25 mouse cellular contexts compared by ENCODE assay signal in genomic region chr11:109451169-109451568, GRCm38 (mm10). TPM values are rescaled to one million over a fixed set of nuclear protein-coding genes. Genes with fewer than 3 reads are reported as not detected.
DNase-seq lines count a peak whose midpoint lies in the region; ATAC-seq and TF ChIP-seq lines count a peak whose summit lies in the region.
"Had no signal": no experiment of that assay in that cellular context is flagged by ENCODE, and none has a peak within 500 bp of the region (broad histone marks: within the 10 kb centered on the region; RNA-seq: fewer than 3 reads in every experiment).

No protein-coding gene starts in this region.

- ATAC-seq in liver, embryonic 11.5 days (replicated peaks; ENCODE audit: low FRiP score) = peak; percentile 53
- no peak for ATAC-seq in liver, postnatal 0 days
- peak; percentile 47; the same call in 1 of the 2 replicates for ATAC-seq in liver, embryonic 13.5 days (ENCODE audit: low read depth)
- peak; percentile 28; the same call in 1 of the 2 replicates for ATAC-seq in liver, embryonic 14.5 days (ENCODE audit: insufficient read depth)
- peak; percentile 65 for ATAC-seq in megakaryocyte progenitor cell, adult 5-6 weeks (replicated peaks; ENCODE audit: poor library complexity)
- ATAC-seq: forebrain, embryonic 14.5 days; forebrain, embryonic 16.5 days had no signal

- 70% methylated on average over 11 of the region's 11 CpGs for WGBS in liver, embryonic 11.5 days
- WGBS in liver, postnatal 0 days (ENCODE audit: insufficient replicate concordance) = 72% methylated on average over 11 of the region's 11 CpGs
- WGBS in liver, embryonic 13.5 days (ENCODE audit: insufficient replicate concordance) = 60% methylated on average over 11 of the region's 11 CpGs
- WGBS in liver, embryonic 14.5 days (ENCODE audit: insufficient replicate concordance) = 54% methylated on average over 11 of the region's 11 CpGs

- H3K9ac ChIP-seq in liver, embryonic 11.5 days (ENCODE audit: low read depth, low read length) = no peak overlapping the region
- H3K9ac ChIP-seq in liver, postnatal 0 days (replicated peaks) = no peak overlapping the region
- H3K9ac ChIP-seq in liver, embryonic 13.5 days = no peak overlapping the region
- no peak overlapping the region for H3K9ac ChIP-seq in liver, embryonic 14.5 days (replicated peaks)
- H3K9ac ChIP-seq: embryonic facial prominence, embryonic 12.5 days; forebrain, embryonic 12.5 days had no signal

- H3K4me3 ChIP-seq in liver, embryonic 11.5 days (ENCODE audit: low read depth, low read length) = no peak overlapping the region
- H3K4me3 ChIP-seq in liver, postnatal 0 days (ENCODE audit: low read depth, low read length) = no peak overlapping the region
- no peak overlapping the region for H3K4me3 ChIP-seq in liver, embryonic 13.5 days (replicated peaks)
- H3K4me3 ChIP-seq in liver, embryonic 14.5 days (ENCODE audit: insufficient read depth in 1 of 2, low read depth in 2 of 2, low read length in 2 of 2) = no peak overlapping the region
- H3K4me3 ChIP-seq: embryonic facial prominence, embryonic 10.5 days; embryonic facial prominence, embryonic 12.5 days; forebrain, embryonic 12.5 days had no signal

- no peak overlapping the region for H3K4me2 ChIP-seq in liver, embryonic 11.5 days
- no peak overlapping the region for H3K4me2 ChIP-seq in liver, postnatal 0 days (ENCODE audit: low read depth, low read length)
- H3K4me2 ChIP-seq in liver, embryonic 13.5 days = no peak overlapping the region
- no peak overlapping the region for H3K4me2 ChIP-seq in liver, embryonic 14.5 days (ENCODE audit: low read depth)
- H3K4me2 ChIP-seq: embryonic facial prominence, embryonic 12.5 days; forebrain, embryonic 12.5 days had no signal

- H3K27me3 ChIP-seq in liver, embryonic 11.5 days (replicated peaks; ENCODE audit: control insufficient read depth, insufficient read depth, low read length) = no peaks in the 10 kb centered on the region
- H3K27me3 ChIP-seq in liver, postnatal 0 days (ENCODE audit: insufficient read depth, low read length) = no peaks in the 10 kb centered on the region
- H3K27me3 ChIP-seq in liver, embryonic 13.5 days = no peaks in the 10 kb centered on the region
- H3K27me3 ChIP-seq in liver, embryonic 14.5 days (ENCODE audit: control insufficient read depth, insufficient read depth, low read length) = no peaks in the 10 kb centered on the region
- H3K27me3 ChIP-seq: embryonic facial prominence, embryonic 12.5 days; forebrain, embryonic 12.5 days had no signal

- peaks cover 42% of the 10 kb centered on the region for H3K36me3 ChIP-seq in liver, embryonic 11.5 days (ENCODE audit: control insufficient read depth, insufficient read depth, low read length)
- H3K36me3 ChIP-seq in liver, postnatal 0 days (replicated peaks; ENCODE audit: insufficient read depth, low read length) = peaks cover 47% of the 10 kb centered on the region
- peaks cover 76% of the 10 kb centered on the region for H3K36me3 ChIP-seq in liver, embryonic 13.5 days
- peaks cover 67% of the 10 kb centered on the region for H3K36me3 ChIP-seq in liver, embryonic 14.5 days (replicated peaks; ENCODE audit: control insufficient read depth, insufficient read depth, low read depth)
- H3K36me3 ChIP-seq: embryonic facial prominence, embryonic 12.5 days; forebrain, embryonic 12.5 days had no signal

- no peaks in the 10 kb centered on the region for H3K9me3 ChIP-seq in liver, embryonic 11.5 days (ENCODE audit: control insufficient read depth, low read length)
- no peaks in the 10 kb centered on the region for H3K9me3 ChIP-seq in liver, postnatal 0 days (ENCODE audit: low read length)
- H3K9me3 ChIP-seq in liver, embryonic 13.5 days (replicated peaks) = no peaks in the 10 kb centered on the region
- H3K9me3 ChIP-seq in liver, embryonic 14.5 days (ENCODE audit: control insufficient read depth, low read length) = no peaks in the 10 kb centered on the region
- H3K9me3 ChIP-seq: embryonic facial prominence, embryonic 10.5 days; embryonic facial prominence, embryonic 12.5 days; forebrain, embryonic 12.5 days had no signal

- no peaks in the 10 kb centered on the region for H3K4me1 ChIP-seq in liver, embryonic 11.5 days (replicated peaks; ENCODE audit: control insufficient read depth, insufficient read depth, low read length)
- H3K4me1 ChIP-seq in liver, postnatal 0 days (ENCODE audit: insufficient read depth) = no peaks in the 10 kb centered on the region
- peaks cover 15% of the 10 kb centered on the region for H3K4me1 ChIP-seq in liver, embryonic 13.5 days (replicated peaks)
- H3K4me1 ChIP-seq in liver, embryonic 14.5 days (replicated peaks; ENCODE audit: control insufficient read depth in 2 of 2, insufficient read depth in 2 of 2, low read length in 1 of 2) = no peaks in the 10 kb centered on the region
- H3K4me1 ChIP-seq: embryonic facial prominence, embryonic 10.5 days; embryonic facial prominence, embryonic 12.5 days; forebrain, embryonic 12.5 days had no signal

- TF ChIP-seq EP300 in liver, postnatal 0 days (IDR thresholded peaks at IDR 0.05; ENCODE audit: low read depth) = no peak
- TF ChIP-seq EP300 in liver, embryonic 14.5 days (IDR thresholded peaks at IDR 0.05; ENCODE audit: low read depth) = no peak

- DNase-seq in liver, embryonic 11.5 days (ENCODE audit: low spot score) = no peak
- no peak for DNase-seq in liver, postnatal 0 days
- DNase-seq in liver, embryonic 13.5 days = no peak
- DNase-seq in liver, embryonic 14.5 days (ENCODE audit: low read depth in 3 of 3, low spot score in 3 of 3) = no peak
- DNase-seq in cerebellum, adult 9-10 months = no peak
- no peak for DNase-seq in gastrocnemius, postnatal 36 days
- DNase-seq in lung, postnatal 25 days (ENCODE audit: low spot score) = no peak
- DNase-seq: adrenal gland, adult 2 months; adrenal gland, postnatal 10 days; adrenal gland, postnatal 25 days; cerebellum, adult 11 months; cerebellum, adult 18-20 months; cerebellum, adult 8-10 months; cerebellum, postnatal 10 days; cerebellum, postnatal 25 days had no signal

- TF ChIP-seq CTCF in liver, postnatal 0 days (IDR thresholded peaks at IDR 0.05; ENCODE audit: low read depth) = no peak
- no peak for TF ChIP-seq CTCF in liver, embryonic 14.5 days (IDR thresholded peaks at IDR 0.05; ENCODE audit: low read depth)

- intact Hi-C loops in gastrocnemius, postnatal 36 days (cut with DNase I) = no loop called here

- no peak overlapping the region for H3K27ac ChIP-seq in liver, embryonic 11.5 days (ENCODE audit: low read depth, low read length)
- no peak overlapping the region for H3K27ac ChIP-seq in liver, postnatal 0 days (ENCODE audit: low read depth)
- H3K27ac ChIP-seq in liver, embryonic 13.5 days = no peak overlapping the region
- no peak overlapping the region for H3K27ac ChIP-seq in liver, embryonic 14.5 days
- H3K27ac ChIP-seq: embryonic facial prominence, embryonic 10.5 days; embryonic facial prominence, embryonic 12.5 days; forebrain, embryonic 12.5 days had no signal

RNA-seq across cellular contexts. Expression of gene Arsg, which starts 22.0 kb away (rescaled TPM):
- 5.8 and 6.2 TPM in 2 replicates for polyA plus RNA-seq in liver, embryonic 11.5 days (2014; fragmentation: Nextera tagmentation; extraction: Ambion mirVana)
- 11.8 and 13.1 TPM in 2 replicates for polyA plus RNA-seq in liver, postnatal 0 days (2015; fragmentation: Nextera tagmentation; extraction: Ambion mirVana)
- 2.8 and 3.2 TPM in 2 replicates for polyA plus RNA-seq in liver, embryonic 13.5 days (2015; fragmentation: Nextera tagmentation; extraction: Ambion mirVana)
- polyA plus RNA-seq in liver, embryonic 14.5 days (2012; rRNA removed) = 2.1 and 2.3 TPM in 2 replicates
- 3.4 and 3.8 TPM in 2 replicates for polyA plus RNA-seq in liver, embryonic 14.5 days (2014; fragmentation: Nextera tagmentation; extraction: Ambion mirVana)
- 2.0 and 2.9 TPM in 2 replicates for total RNA-seq in megakaryocyte progenitor cell, adult 5-6 weeks (2015)
- total RNA-seq in megakaryocyte progenitor cell, adult 5-6 weeks (2017) = 1.5 and 1.9 TPM in 2 replicates
- 1 to 10 TPM in 1 of 2 experiments, under 1 TPM in 1; 0.86 to 1.7 TPM for total RNA-seq in gastrocnemius, postnatal 36 days (2021)

RNA-seq across cellular contexts. Expression of gene Slc16a6, which starts 22.2 kb away (rescaled TPM):
- polyA plus RNA-seq in liver, embryonic 11.5 days (2014; fragmentation: Nextera tagmentation; extraction: Ambion mirVana) = 52.2 and 58.7 TPM in 2 replicates
- 18.8 and 19.0 TPM in 2 replicates for polyA plus RNA-seq in liver, postnatal 0 days (2015; fragmentation: Nextera tagmentation; extraction: Ambion mirVana)
- polyA plus RNA-seq in liver, embryonic 13.5 days (2015; fragmentation: Nextera tagmentation; extraction: Ambion mirVana) = 47.0 and 51.9 TPM in 2 replicates
- 5.8 and 8.0 TPM in 2 replicates for polyA plus RNA-seq in liver, embryonic 14.5 days (2012; rRNA removed)
- 39.0 and 39.5 TPM in 2 replicates for polyA plus RNA-seq in liver, embryonic 14.5 days (2014; fragmentation: Nextera tagmentation; extraction: Ambion mirVana)
- total RNA-seq in megakaryocyte progenitor cell, adult 5-6 weeks (2015) = 40.0 and 41.6 TPM in 2 replicates
- total RNA-seq in megakaryocyte progenitor cell, adult 5-6 weeks (2017) = 12.6 and 21.3 TPM in 2 replicates
- 1 to 10 TPM; 4.8 to 9.4 TPM for total RNA-seq in gastrocnemius, postnatal 36 days (2021)

RNA-seq across cellular contexts. Expression of gene Amz2, which starts 25.4 kb away (rescaled TPM):
- polyA plus RNA-seq in liver, embryonic 11.5 days (2014; fragmentation: Nextera tagmentation; extraction: Ambion mirVana) = 33.7 and 35.5 TPM in 2 replicates
- 9.4 and 11.0 TPM in 2 replicates for polyA plus RNA-seq in liver, postnatal 0 days (2015; fragmentation: Nextera tagmentation; extraction: Ambion mirVana)
- polyA plus RNA-seq in liver, embryonic 13.5 days (2015; fragmentation: Nextera tagmentation; extraction: Ambion mirVana) = 14.6 and 18.4 TPM in 2 replicates
- polyA plus RNA-seq in liver, embryonic 14.5 days (2012; rRNA removed) = 10.0 and 13.1 TPM in 2 replicates
- polyA plus RNA-seq in liver, embryonic 14.5 days (2014; fragmentation: Nextera tagmentation; extraction: Ambion mirVana) = 12.2 and 12.6 TPM in 2 replicates
- total RNA-seq in megakaryocyte progenitor cell, adult 5-6 weeks (2015) = 34.0 and 37.6 TPM in 2 replicates
- 51.8 and 65.5 TPM in 2 replicates for total RNA-seq in megakaryocyte progenitor cell, adult 5-6 weeks (2017)
- 10 to 100 TPM; 60.1 to 63.4 TPM for total RNA-seq in gastrocnemius, postnatal 36 days (2021)

RNA-seq across cellular contexts. Expression of gene 9930022D16Rik, which starts 37.5 kb away (rescaled TPM):
- not detected in 2 replicates for polyA plus RNA-seq in liver, embryonic 11.5 days (2014; fragmentation: Nextera tagmentation; extraction: Ambion mirVana)
- polyA plus RNA-seq in liver, postnatal 0 days (2015; fragmentation: Nextera tagmentation; extraction: Ambion mirVana) = not detected in 2 replicates
- polyA plus RNA-seq in liver, embryonic 13.5 days (2015; fragmentation: Nextera tagmentation; extraction: Ambion mirVana) = not detected in 2 replicates
- not detected in 2 replicates for polyA plus RNA-seq in liver, embryonic 14.5 days (2012; rRNA removed)
- polyA plus RNA-seq in liver, embryonic 14.5 days (2014; fragmentation: Nextera tagmentation; extraction: Ambion mirVana) = not detected in 2 replicates
- not detected in 2 replicates for total RNA-seq in megakaryocyte progenitor cell, adult 5-6 weeks (2015)
- not detected in 2 replicates for total RNA-seq in megakaryocyte progenitor cell, adult 5-6 weeks (2017)
- not detected for total RNA-seq in gastrocnemius, postnatal 36 days (2021)
- total RNA-seq: adrenal gland, adult 2 months; adrenal gland, postnatal 10 days; adrenal gland, postnatal 25 days; adrenal gland, postnatal 4 days; ES-E14 had no signal
- polyA plus RNA-seq: adrenal gland, adult 2 months; brain, embryonic 14.5 days; C2C12; embryonic facial prominence, embryonic 10.5 days; embryonic facial prominence, embryonic 12.5 days; forebrain, embryonic 12.5 days; forebrain, embryonic 14.5 days; forebrain, embryonic 16.5 days had no signal
